Mouse (Mus musculus) naive thymus-derived CD4-positive, alpha-beta T cell, adult 5 months (primary cell): ENCODE measurements around the gene Gpx4. TPM values are rescaled to one million over a fixed set of nuclear protein-coding genes. Genes with fewer than 3 reads are reported as not detected.

Experiments used
- polyA plus RNA-seq: library from polyadenylated mRNA; unstranded; fragments of 100-300 nt; shearing (Covaris generic); gene quantifications from one replicate; pipeline ENCODE4 v1.2.1, GENCODE M21; 2017

Gpx4 gene
- polyA plus RNA-seq: 302 TPM

GRCm38 (mm10) chr10:80047041-80047565 lies at the start of gene Gpx4:
TSS of gene Gpx4 (plus strand) at chr10:80047166.

GRCm38 (mm10) chr10:80016511-80016910 lies 30.5 kb upstream of the Gpx4 start, which contains the start of gene Arhgap45:
TSS of gene Arhgap45 (plus strand) at chr10:80016653.

GRCm38 (mm10) chr10:80039559-80039979 lies 7.4 kb upstream of the Gpx4 start, which contains the start of gene Polr2e:
TSS of gene Polr2e (minus strand) at chr10:80039795.

GRCm38 (mm10) chr10:80105460-80105859 lies 58.5 kb downstream of the Gpx4 start, which contains the start of gene Sbno2:
TSS of gene Sbno2 (minus strand) at chr10:80105571.

Other genes with a start within 250 kb of the Gpx4 start
- gene Misp, start 226.2 kb upstream of the Gpx4 start, polyA plus RNA-seq: not detected
- 654 TPM for gene Ptbp1, start 192.7 kb upstream of the Gpx4 start, polyA plus RNA-seq
- gene Prtn3, start 172.7 kb upstream of the Gpx4 start, polyA plus RNA-seq: not detected
- gene Plppr3, start 172.5 kb upstream of the Gpx4 start, polyA plus RNA-seq: 12.7 TPM
- gene Elane, start 160.9 kb upstream of the Gpx4 start, polyA plus RNA-seq: not detected
- not detected for gene Cfd, start 156.3 kb upstream of the Gpx4 start, polyA plus RNA-seq
- gene Med16, start 138.2 kb upstream of the Gpx4 start, polyA plus RNA-seq: 36.7 TPM
- 16.0 TPM for gene Gm26602, start 136.3 kb upstream of the Gpx4 start, polyA plus RNA-seq
- gene Kiss1r, start 130.2 kb upstream of the Gpx4 start, polyA plus RNA-seq: 0.34 TPM
- gene R3hdm4, start 126.0 kb upstream of the Gpx4 start, polyA plus RNA-seq: 135 TPM
- 4.1 TPM for gene Arid3a, start 120.1 kb upstream of the Gpx4 start, polyA plus RNA-seq
- gene Wdr18, start 87.0 kb upstream of the Gpx4 start, polyA plus RNA-seq: 75.5 TPM
- gene Grin3b, start 76.5 kb upstream of the Gpx4 start, polyA plus RNA-seq: not detected
- 31.5 TPM for gene Tmem259, start 62.8 kb upstream of the Gpx4 start, polyA plus RNA-seq
- gene Cnn2, start 58.6 kb upstream of the Gpx4 start, polyA plus RNA-seq: 595 TPM
- gene Abca7, start 50.7 kb upstream of the Gpx4 start, polyA plus RNA-seq: 64.3 TPM
- 1,026 TPM for gene Arhgap45, start 30.5 kb upstream of the Gpx4 start, polyA plus RNA-seq
- gene Polr2e, start 7.4 kb upstream of the Gpx4 start, polyA plus RNA-seq: 108 TPM
- 74.3 TPM for gene Sbno2, start 58.4 kb downstream of the Gpx4 start, polyA plus RNA-seq
- 60.7 TPM for gene Stk11, start 68.6 kb downstream of the Gpx4 start, polyA plus RNA-seq
- 311 TPM for gene Atp5d, start 91.5 kb downstream of the Gpx4 start, polyA plus RNA-seq
- gene Cbarp, start 93.7 kb downstream of the Gpx4 start, polyA plus RNA-seq: 7.2 TPM
- gene Midn, start 101.1 kb downstream of the Gpx4 start, polyA plus RNA-seq: 2.8 TPM
- 325 TPM for gene Cirbp, start 118.8 kb downstream of the Gpx4 start, polyA plus RNA-seq
- 19.5 TPM for gene 1600002K03Rik, start 125.8 kb downstream of the Gpx4 start, polyA plus RNA-seq
- gene Efna2, start 132.3 kb downstream of the Gpx4 start, polyA plus RNA-seq: 0.32 TPM
- 106 TPM for gene Mum1, start 179.3 kb downstream of the Gpx4 start, polyA plus RNA-seq
- 171 TPM for gene Ndufs7, start 202.0 kb downstream of the Gpx4 start, polyA plus RNA-seq
- gene Gamt, start 213.8 kb downstream of the Gpx4 start, polyA plus RNA-seq: not detected
- 91.1 TPM for gene Dazap1, start 214.3 kb downstream of the Gpx4 start, polyA plus RNA-seq
- 1,047 TPM for gene Rps15, start 245.3 kb downstream of the Gpx4 start, polyA plus RNA-seq
- gene Apc2, start 248.8 kb downstream of the Gpx4 start, polyA plus RNA-seq: 0.06 TPM